Mouse (Mus musculus) frontal cortex, postnatal 14 days (tissue): ENCODE results near the gene Zfp952.
"Not testable (repeated sequence)": the region's sequence is repeated elsewhere in the genome, so short reads cannot be mapped to it uniquely, and the experiment has no call there.

ENCODE experiments used
- DNase-seq, 2 experiments: peaks; one replicate each; pipeline ENCODE4 v3.0.0; 2022; ENCODE audit warnings: low spot score in 2 of 2

The Zfp952 gene

DNA sequence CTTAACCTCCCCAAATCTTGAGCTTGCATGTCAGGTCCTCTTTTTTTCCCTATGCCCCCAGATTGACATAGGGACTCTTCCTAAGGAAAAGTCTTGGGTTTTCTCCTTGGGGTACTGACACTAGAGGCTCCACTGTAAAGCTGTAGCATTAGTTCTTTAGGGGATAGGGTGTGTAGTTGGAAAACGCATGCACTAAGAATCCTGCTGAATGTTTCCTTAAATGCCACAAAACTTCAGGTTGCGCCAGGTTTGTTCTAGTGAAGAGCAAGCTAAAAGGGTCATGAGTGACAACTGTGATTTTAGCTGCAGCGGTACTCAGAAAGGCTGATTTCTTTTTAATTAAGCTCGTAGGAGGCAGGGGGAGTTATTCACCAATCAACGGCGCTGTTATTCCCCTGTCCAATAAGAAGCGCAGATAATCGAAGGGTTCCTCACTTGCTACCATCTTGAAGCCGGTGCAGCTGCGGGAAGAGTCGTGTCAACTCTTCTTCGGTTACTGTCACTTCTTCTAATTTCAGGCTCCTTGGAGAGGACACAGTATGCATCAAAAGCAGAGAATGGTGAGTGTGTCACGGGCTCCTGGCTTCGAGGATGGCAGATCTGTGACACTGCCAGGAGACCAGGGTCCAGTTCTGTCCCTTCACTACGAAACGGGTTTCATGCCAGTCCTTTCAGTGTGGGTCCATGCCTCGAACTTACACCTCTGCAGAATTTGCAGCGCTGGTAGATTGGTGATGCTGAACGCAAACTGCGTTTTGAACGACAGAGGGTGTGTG lies at the start of gene Zfp952:
TSS of gene Zfp952 (plus strand) at position 431 of the 776 bp plus-strand sequence.
- peak; percentile 83 to 86 for DNase-seq

DNA sequence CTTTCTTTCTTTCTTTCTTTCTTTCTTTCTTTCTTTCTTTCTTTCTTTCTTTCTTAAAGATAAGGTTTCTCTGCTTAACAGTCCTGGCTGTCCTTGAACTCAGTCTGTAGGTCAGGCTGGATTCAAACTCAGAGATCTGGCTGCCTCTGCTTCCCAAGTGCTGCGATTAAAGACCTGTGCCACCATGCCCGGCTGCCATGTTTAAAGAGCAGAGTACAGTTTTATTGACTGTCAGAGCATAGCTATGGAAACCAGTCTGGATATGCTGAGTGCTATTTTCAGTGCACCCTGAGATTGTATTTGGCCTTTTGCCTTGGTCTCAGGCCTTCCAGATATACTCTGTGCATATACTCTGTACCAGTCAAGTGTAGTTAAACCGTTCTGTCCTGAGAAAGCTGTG lies 49.3 kb upstream of the Zfp952 start:
- no peak for DNase-seq

DNA sequence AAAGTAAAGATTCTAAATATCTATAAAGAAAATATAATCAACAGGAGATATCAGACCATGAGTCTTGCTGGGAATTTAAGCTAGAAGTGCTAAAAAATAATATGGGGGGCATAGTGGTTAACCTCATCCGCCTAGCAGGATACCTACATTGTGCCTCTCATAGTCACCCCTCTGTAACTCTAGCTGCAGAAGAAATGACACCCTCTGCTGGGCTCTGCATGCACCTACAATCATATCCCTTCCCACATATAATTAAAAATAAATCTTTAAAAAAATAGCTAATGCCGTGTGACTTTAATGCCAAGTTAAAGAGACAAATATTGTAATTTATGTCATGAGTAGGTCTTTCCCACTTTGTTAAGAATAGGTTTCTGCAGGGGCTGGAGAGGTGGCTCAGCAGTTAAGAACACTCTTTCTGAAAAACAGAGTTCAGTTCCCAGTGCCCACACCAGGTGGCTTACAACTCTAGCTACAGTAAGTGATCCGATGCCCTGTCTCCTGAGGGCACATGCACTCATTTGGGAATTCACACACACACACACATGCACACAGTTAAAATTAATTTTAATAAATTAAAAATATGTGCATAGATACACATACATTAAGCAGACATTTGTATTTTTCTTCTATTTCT lies 48.4 kb upstream of the Zfp952 start:
- DNase-seq = no peak

DNA sequence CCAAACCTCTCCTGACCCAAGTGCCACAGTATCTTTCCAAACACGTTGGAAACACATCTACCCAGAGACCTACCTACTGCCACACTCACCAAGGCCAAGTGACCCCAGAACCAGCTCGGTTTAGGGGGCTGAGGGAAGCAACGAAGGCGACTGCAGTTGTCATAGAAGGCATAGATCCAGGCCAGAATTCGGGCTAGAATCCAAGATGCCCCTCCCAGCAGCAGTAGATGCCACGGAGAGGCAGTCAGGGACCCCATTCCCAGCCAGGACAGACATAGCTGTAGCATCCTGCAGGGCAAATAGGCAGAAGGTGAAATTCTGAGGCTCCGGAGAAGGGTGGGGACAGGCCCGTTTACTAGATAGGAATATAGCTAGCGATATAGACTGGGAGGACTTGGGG lies 46.2 kb upstream of the Zfp952 start:
- no peak for DNase-seq

DNA sequence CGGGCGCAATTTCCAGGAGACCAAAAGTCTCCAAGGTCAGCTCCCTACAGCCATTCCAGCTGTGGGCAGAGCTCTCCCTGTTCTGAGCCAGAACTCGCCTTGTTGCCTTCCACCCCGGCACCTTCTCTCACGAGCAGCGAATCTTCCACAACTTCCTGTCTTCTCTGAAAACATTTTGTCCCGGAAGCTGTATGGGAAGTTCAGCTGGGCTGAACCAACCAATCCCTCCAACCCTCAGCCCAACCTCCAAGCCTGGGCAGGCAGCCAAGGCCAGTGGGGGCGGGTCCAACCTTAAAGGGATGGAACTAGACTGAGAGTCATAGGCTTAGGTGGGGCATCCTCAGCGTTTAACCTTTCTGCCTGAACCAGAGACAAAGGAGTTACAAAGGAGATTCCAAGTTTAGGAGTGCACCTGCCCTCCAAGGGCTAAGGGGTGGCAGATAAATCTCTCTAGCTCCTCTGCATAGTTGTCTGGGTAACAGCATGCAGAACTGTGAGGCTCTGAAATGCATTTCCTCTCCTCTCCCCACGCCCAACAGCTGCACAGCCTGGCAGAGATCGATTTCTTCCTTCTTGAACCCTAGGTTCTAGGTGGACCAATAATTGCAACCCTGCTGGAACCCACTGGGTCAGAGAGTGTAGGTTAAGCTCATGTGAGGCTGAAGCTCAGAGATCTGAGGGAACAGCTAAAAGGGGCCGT lies 45.6 kb upstream of the Zfp952 start, which contains the start of gene Cyp4f13:
TSS of gene Cyp4f13 (minus strand) at position 188 of the 700 bp plus-strand sequence.
- peak; percentile 88 to 90 for DNase-seq

DNA sequence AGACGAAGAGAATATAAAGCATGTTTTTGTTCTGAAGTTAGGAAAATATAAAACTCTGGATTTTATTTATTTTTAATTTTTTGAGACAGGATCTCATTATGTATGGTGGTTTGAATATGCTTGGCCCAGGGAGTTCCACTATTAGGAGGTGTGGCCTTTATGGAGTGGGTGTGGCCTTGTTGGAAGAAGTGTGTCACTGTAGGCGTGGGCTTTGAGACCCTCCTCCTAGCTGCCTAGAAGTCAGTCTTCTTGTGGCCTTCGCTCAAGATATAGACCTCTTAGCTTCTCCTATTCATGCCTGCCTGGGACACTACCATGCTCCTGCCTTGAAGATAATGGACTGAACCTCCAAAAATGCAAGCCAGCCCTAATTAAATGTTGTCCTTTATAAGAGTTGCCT lies 42.8 kb upstream of the Zfp952 start:
- DNase-seq = no peak

DNA sequence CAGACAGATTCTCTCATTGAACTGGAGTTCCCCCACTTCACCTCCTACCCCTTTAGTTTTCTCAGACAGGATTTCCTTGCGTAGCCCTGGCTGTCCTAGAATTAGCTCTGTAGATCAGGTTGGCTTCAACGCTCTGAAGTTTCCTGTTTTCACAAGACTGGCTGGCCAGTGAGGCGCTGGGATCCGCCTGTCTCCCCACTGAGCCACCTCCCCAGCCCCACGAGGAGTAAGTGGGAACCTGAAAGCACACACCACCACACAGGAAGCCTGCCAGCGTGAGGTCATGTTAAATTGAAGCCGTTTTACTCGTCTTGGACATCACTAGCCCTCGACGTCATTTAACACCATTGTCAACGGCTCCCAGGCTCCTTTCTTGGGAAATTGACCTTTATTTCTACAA lies 41.9 kb upstream of the Zfp952 start:
- DNase-seq = no peak

DNA sequence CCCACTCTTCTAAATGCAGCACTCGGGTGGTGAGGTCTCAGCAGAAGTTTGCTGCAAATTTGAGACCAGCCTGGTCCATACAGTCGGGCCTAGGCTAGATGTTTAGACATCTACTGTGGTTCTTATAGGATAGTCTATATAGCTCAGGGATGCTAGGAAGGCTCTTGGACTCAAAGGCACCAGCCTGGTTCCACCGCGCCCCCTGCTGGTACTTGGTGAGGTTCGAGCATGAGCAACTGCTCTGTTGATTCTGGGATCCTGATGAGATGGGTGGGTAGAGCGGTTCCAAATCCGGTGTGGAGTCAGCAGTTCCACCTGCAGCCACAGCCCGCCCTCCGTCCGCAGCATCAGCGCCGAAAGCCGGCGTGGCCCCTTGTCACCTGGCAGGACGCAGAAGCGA lies 41.5 kb upstream of the Zfp952 start:
- peak; percentile 54 to 83 for DNase-seq

DNA sequence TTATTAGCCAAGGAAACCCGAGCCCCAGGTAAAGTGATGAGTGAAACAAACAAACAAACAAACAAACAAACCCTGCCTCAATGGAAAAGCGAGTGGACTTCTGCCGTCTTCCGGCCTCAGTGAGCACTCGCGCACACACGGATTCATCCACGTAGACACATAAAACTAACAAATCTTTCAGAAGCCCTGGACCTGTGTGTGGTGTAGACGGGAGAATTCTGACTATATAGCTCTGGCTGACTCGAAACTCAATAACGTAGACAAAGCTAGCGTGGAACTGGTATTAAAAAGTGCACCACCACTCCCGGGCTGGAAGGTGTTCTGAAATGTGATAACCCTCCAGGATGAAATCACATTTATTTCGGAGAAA lies 27.7 kb upstream of the Zfp952 start:
- no peak for DNase-seq

DNA sequence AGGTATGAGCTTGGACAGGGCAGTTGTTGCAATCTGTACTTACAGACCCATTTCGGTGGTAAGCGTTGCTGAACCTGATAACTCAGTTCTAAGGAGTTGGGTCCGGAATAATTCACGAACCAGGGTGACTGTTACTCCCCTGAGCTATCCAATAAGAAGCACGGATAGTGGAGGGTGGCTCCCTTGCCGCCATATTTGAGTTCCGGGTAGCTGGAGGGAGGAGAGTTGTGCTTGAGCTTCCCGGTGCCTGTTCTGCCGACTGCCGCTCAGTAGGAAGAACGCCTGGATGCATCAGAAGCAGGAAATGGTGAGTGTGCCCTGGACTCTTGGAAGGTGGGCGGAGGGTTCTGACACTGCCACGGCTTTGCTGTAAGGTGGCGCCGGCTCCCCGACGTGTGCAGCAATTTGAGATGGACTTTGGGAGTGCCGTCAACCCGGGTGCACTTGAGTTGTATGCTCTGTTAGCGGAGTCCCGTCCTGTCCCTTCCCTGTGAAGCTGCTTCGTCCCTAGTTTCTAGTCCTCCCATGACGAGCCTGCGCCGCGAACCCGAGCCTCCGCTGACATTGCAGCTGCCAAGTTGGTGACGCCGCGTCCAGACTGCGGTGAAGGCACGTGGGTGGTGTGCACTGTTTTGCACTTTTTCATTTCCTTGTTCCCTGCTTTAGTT lies 27.2 kb upstream of the Zfp952 start, which contains the start of gene Zfp472:
TSS of gene Zfp472 (plus strand) at position 192 of the 668 bp plus-strand sequence.
- DNase-seq = peak; percentile 81 to 88

DNA sequence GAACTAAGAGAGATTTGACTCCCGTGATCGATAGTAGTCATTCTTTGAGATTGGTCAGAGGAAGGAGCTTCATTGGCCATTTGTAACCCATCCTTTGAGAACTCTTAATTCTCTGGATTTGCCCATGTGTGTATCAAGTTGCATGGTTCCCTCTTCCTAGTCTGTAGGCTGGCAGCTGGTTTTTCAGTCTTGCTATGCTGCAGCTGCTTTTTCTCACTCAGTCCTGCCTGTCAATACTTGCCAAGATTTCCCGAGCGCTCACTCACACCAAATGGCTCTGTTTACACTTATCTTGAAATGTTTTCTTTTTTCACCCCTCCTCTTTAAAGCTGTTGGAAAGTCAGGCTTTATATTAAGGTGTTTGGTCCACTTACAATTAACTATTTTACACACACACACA lies 11.6 kb upstream of the Zfp952 start:
- no peak for DNase-seq

DNA sequence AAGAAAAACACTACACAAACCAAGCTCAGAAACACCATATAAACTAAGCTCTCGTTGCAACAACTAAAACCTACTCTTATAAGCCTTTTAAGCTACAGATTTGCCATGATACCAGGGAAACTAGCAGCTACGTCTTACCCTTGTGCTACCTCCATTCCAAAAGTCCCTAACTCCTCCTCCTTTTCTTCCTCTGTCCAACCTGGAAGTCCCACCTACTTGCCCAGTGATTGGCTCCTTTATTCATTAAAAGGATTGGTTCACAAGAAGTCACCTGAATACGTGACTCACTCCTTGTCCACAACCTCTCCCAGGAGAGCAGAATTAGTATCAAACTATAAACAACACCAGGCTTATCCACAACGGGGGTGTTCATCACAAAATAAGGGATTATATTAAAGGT lies 6.6 kb upstream of the Zfp952 start:
- DNase-seq = no peak

DNA sequence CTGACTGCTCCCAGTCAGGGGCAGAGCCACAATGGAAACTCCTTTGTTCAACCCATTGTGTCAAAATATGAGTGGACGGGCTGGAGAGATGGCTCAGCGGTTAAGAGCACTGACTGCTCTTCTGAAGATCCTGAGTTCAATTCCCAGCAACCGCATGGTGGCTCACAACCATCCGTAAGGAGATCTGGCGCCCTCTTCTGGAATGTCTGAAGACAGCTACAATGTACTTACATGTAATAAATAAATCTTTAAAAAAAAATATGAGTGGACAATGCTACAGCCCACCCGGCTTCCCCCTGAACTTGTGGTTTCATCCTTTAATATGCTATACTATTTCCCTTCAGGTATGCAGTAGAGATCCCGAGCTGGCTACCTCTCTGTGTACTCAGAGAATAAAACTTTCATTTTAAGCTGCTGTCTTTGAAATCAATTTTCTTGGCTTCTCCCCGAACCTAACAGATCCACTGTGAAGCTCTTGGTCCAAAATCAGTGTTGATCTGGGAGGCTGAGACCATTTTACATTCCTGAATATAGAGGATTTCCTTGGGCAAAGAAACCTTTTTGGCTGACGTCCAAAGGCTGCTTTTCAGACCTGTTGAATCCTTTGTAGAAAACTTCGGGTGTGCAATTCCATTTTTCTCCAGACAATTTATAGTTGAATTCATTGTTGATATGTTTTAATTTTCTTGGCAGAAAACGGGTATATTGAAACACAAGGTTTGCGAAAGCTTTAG lies 797 bp upstream of the Zfp952 start:
- DNase-seq = no peak

DNA sequence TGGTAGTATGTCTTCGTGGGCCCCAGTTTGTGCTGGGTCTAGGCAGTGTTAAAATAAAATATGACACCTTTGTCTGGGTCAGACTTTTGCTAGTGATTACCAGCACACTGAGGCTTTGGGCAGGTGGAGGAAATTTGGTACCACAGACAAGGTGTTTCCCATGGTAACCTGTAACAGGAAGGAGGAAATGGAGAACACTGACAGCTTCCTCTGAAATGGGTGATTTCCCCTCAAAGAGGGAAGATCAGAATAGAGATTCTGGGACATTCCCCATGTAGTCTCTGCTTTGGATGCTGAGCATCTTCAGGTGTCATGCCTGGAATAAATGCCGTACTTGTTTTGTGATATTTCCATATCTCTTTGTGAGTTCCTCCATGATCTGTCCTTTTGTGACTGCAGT lies 5.6 kb downstream of the Zfp952 start:
- no peak for DNase-seq

DNA sequence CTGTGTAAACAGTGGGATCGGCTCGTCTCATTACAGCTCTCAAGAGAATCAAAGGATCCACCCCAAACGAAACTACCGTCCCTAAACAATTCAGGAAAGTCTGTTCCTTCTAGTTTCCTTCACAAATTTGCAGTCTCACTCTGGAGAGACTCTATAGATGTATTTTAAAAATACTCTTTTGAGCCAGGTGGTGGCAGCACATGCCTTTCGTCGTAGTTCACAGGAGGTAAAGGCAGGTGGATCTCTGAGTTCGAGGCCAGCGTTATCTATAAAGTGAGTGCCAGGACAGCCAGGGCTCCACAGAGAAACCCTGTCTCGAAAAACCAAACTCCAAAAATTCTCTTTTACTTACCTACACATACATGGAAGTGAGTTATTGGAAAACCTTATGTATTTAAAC lies 15.4 kb downstream of the Zfp952 start:
- DNase-seq = no peak

DNA sequence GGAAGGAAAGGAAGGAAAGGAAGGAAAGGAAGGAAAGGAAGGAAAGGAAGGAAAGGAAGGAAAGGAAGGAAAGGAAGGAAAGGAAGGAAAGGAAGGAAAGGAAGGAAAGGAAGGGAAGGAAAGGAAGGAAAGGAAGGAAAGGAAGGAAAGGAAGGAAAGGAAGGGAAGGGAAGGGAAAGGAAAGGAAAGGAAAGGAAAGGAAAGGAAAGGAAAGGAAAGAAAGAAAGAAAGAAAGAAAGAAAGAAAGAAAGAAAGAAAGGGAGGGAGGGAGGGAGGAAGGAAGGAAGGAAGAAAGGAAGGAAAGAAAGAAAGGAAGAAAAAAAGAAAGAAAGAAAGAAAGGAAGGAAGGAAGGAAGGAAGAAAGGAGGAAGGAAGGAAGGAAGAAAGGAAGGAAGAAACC lies 27.5 kb downstream of the Zfp952 start:
- DNase-seq = not testable (repeated sequence)

DNA sequence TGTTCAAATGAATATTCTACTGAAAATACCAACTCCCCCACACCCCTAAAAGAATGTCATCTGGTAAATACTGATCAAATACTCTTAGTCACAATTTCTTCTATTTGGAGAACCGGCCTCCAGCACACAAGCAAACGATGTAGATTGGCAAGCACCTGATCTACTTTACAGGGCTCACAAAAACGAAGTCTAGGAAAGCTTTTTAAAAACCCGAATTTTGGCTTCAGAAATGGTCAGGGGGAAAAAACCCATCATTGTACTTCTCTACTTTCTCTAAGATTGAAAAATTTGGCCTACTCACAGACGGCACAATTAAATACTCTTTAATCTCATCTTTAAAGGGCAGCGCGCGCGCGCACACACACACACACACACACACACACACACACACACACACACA lies 39.4 kb downstream of the Zfp952 start:
- DNase-seq = no peak

DNA sequence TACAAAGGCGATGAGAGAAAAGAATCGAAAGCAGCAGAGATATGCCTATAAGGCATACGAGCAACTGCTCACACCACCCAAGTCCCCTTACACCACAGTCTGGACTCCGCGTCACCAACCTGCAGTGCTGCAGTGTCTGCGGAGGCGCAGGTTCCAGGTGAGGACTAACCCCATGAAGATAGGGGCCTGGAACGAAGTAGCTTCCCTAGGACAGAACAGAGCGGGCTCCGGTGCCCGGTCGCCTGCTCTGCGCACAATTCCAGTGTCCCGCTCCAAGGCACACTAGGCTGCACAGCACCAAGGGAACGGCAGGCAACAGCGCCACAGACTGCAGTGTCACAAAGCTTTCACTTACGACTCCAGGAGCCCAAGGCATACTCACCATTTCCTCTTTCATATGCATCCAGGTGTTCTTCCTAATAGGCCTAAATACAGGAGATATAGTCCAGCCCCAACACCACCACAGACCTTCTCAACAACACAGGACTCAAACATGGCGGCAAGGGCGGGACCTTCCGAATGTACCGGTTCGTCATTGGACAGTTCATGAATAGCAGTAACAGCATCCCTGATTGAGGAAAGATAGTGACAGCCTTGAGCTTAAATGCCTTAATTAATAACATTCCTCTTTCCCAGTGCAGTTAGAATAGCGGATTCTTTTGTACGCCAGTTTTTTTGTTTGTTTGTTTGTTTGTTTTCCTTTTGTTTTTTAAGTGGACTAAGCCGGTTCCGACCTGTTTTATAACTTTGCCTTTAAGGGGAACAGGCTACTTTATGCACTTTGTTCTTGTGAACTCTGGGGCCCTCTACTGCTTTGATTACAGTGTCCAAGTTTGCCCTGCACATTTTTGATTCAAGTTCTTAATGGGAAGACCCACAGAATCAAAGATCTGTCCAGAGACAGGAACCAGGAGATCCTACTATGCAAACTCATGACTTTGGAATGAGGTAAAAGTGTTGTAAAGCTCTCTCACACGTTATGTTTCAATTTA lies 40.3 kb downstream of the Zfp952 start, which contains the start of gene Zfp763:
TSS of gene Zfp763 (minus strand) at position 503 of the 992 bp plus-strand sequence.
- DNase-seq = peak; percentile 75 to 76
